Mouse (Mus musculus) induced T-regulatory cell, adult 2 months (primary cell): ENCODE results near the gene Gm13277.
A peak's percentile ranks its signal among the peaks of the same experiment; 100 is the strongest.
"Not testable (repeated sequence)": the region's sequence is repeated elsewhere in the genome, so short reads cannot be mapped to it uniquely, and the experiment has no call there.

Experiments
- DNase-seq: peaks from one replicate; pipeline ENCODE4 v3.0.0-alpha.2; 2012; ENCODE audit warnings: low read depth

Gm13277 gene

GRCm38 (mm10) chr4:88788402-88788801 lies at the start of gene Gm13277:
TSS of gene Gm13277 (plus strand) at chr4:88788632.
- DNase-seq = not testable (repeated sequence)

- DNase-seq = no peak
Measured at GRCm38 (mm10) chr4:88739036-88739435, 49.4 kb upstream of the Gm13277 start.

GRCm38 (mm10) chr4:88741426-88741825 lies 47.0 kb upstream of the Gm13277 start:
- DNase-seq = no peak

GRCm38 (mm10) chr4:88742771-88743371 lies 45.6 kb upstream of the Gm13277 start:
- peak; percentile 58 for DNase-seq

- DNase-seq = peak; percentile 29
Measured at GRCm38 (mm10) chr4:88744207-88744606, 44.2 kb upstream of the Gm13277 start.

GRCm38 (mm10) chr4:88749926-88750325 lies 38.5 kb upstream of the Gm13277 start:
- no peak for DNase-seq

- not testable (repeated sequence) for DNase-seq
Measured at GRCm38 (mm10) chr4:88754818-88755340, 33.6 kb upstream of the Gm13277 start, which contains the start of gene Gm13271. TSS of gene Gm13271 (plus strand) at chr4:88754868.

- DNase-seq = peak; percentile 77
Measured at GRCm38 (mm10) chr4:88756581-88757513, 31.6 kb upstream of the Gm13277 start.

GRCm38 (mm10) chr4:88757628-88758031 lies 30.8 kb upstream of the Gm13277 start:
- peak; percentile 91 for DNase-seq

- DNase-seq = not testable (repeated sequence)
Measured at GRCm38 (mm10) chr4:88758751-88759150, 29.7 kb upstream of the Gm13277 start.

GRCm38 (mm10) chr4:88759610-88760268 lies 28.7 kb upstream of the Gm13277 start, which contains the start of gene Gm13283:
TSS of gene Gm13283 (plus strand) at chr4:88760119.
- DNase-seq = not testable (repeated sequence)

GRCm38 (mm10) chr4:88760431-88760830 lies 28.0 kb upstream of the Gm13277 start:
- DNase-seq = peak; percentile 76

GRCm38 (mm10) chr4:88761776-88762175 lies 26.7 kb upstream of the Gm13277 start:
- DNase-seq = not testable (repeated sequence)

GRCm38 (mm10) chr4:88762341-88762740 lies 26.1 kb upstream of the Gm13277 start:
- DNase-seq = not testable (repeated sequence)

GRCm38 (mm10) chr4:88763384-88764018 lies 24.9 kb upstream of the Gm13277 start:
- peak; percentile 72 for DNase-seq

- DNase-seq = not testable (repeated sequence)
Measured at GRCm38 (mm10) chr4:88773534-88773933, 14.9 kb upstream of the Gm13277 start, which contains the start of gene Gm13290. TSS of gene Gm13290 (plus strand) at chr4:88773834.

GRCm38 (mm10) chr4:88776622-88777021 lies 11.8 kb upstream of the Gm13277 start, which contains the start of gene Gm13289:
TSS of gene Gm13289 (plus strand) at chr4:88776922.
- not testable (repeated sequence) for DNase-seq

- DNase-seq = not testable (repeated sequence)
Measured at GRCm38 (mm10) chr4:88779550-88779949, 8.9 kb upstream of the Gm13277 start, which contains the start of gene Gm13272. TSS of gene Gm13272 (plus strand) at chr4:88779850.

- DNase-seq = not testable (repeated sequence)
Measured at GRCm38 (mm10) chr4:88780320-88780719, 8.1 kb upstream of the Gm13277 start.

- not testable (repeated sequence) for DNase-seq
Measured at GRCm38 (mm10) chr4:88781831-88782230, 6.6 kb upstream of the Gm13277 start, which contains the start of gene Ifnz. TSS of gene Ifnz (plus strand) at chr4:88782131.

- DNase-seq = not testable (repeated sequence)
Measured at GRCm38 (mm10) chr4:88782335-88782734, 6.1 kb upstream of the Gm13277 start.
